Mouse (Mus musculus) erythroblast, embryonic 14.5 days (primary cell): ENCODE data around the gene Smg9.

ENCODE experiments used
- GATA1 ChIP-seq: IDR thresholded peaks from 2 replicates; pipeline ENCODE4 v1.6.1; 2012; ENCODE audit warnings: low read length, inconsistent platforms, mixed read lengths
- TAL1 ChIP-seq: IDR thresholded peaks from 3 replicates; pipeline ENCODE4 v1.6.1; 2012; ENCODE audit warnings: low read length, inconsistent platforms, mixed read lengths

GRCm38 (mm10) chr7:24356081-24356480 is 43.3 kb upstream of the Smg9 start:
- TF ChIP-seq GATA1 (no peak), TAL1 (no peak)
